Mouse (Mus musculus): ENCODE measurements around the gene Paip2b. TPM values are rescaled to one million over a fixed set of nuclear protein-coding genes. Genes with fewer than 3 reads are reported as not detected.

Paip2b gene
- 40.9 and 44.2 TPM in 2 replicates for polyA plus RNA-seq (2011; ENCODE audit: insufficient read depth, insufficient read length, low read depth, missing spikeins)

- peak within 1 kb of the TSS; percentile 75 for H3K9ac ChIP-seq (ENCODE audit: low read depth, poor library complexity, severe bottlenecking)
- no peaks in the 10 kb centered on the region for H3K4me1 ChIP-seq (ENCODE audit: control insufficient read depth, insufficient read depth, low read length)
- H3K36me3 ChIP-seq (ENCODE audit: control insufficient read depth, insufficient read depth, low read length, poor library complexity, severe bottlenecking), result peaks cover 3% of the 10 kb centered on the region
- no peak within 1 kb of the TSS for H3K27ac ChIP-seq (ENCODE audit: insufficient read depth, low read length)
- no peaks in the 10 kb centered on the region for H3K9me3 ChIP-seq (replicated peaks; ENCODE audit: control insufficient read depth, insufficient read depth, low read length, poor library complexity, severe bottlenecking)
- peak within 1 kb of the TSS; percentile 91 for H3K4me3 ChIP-seq (ENCODE audit: low read depth, low read length)
- H3K27me3 ChIP-seq (ENCODE audit: control insufficient read depth, insufficient read depth, low read length, poor library complexity, severe bottlenecking), result no peaks in the 10 kb centered on the region
- TF ChIP-seq POLR2A (IDR thresholded peaks at IDR 0.05; ENCODE audit: insufficient read depth, low read length) (peak; percentile 96), CTCF (IDR thresholded peaks at IDR 0.05; ENCODE audit: low read depth, low read length) (no peak)
These were observed at the start of gene Paip2b for GRCm38 (mm10) chr6:83831606-83832123. Gene Paip2b, minus strand, starts transcription at chr6:83831741.

- H3K27ac ChIP-seq (ENCODE audit: insufficient read depth, low read length), result no peak overlapping the region
These were observed 48.3 kb upstream of the Paip2b start for GRCm38 (mm10) chr6:83879815-83880214.

GRCm38 (mm10) chr6:83867598-83868585 lies 36.4 kb upstream of the Paip2b start:
- H3K27me3 ChIP-seq (ENCODE audit: control insufficient read depth, insufficient read depth, low read length, poor library complexity, severe bottlenecking), result no peaks in the 10 kb centered on the region
- no peak overlapping the region for H3K27ac ChIP-seq (ENCODE audit: insufficient read depth, low read length)
- no peaks in the 10 kb centered on the region for H3K4me1 ChIP-seq (ENCODE audit: control insufficient read depth, insufficient read depth, low read length)
- H3K9ac ChIP-seq (ENCODE audit: low read depth, poor library complexity, severe bottlenecking), result peak overlapping the region; percentile 76
- H3K9me3 ChIP-seq (replicated peaks; ENCODE audit: control insufficient read depth, insufficient read depth, low read length, poor library complexity, severe bottlenecking), result no peaks in the 10 kb centered on the region
- TF ChIP-seq CTCF (IDR thresholded peaks at IDR 0.05; ENCODE audit: low read depth, low read length) (no peak), POLR2A (IDR thresholded peaks at IDR 0.05; ENCODE audit: insufficient read depth, low read length) (no peak), EP300 (IDR thresholded peaks at IDR 0.05; ENCODE audit: insufficient read depth, low read depth, low read length) (no peak)
- H3K36me3 ChIP-seq (ENCODE audit: control insufficient read depth, insufficient read depth, low read length, poor library complexity, severe bottlenecking), result no peaks in the 10 kb centered on the region
- H3K4me3 ChIP-seq (ENCODE audit: low read depth, low read length), result peak overlapping the region; percentile 81

More at GRCm38 (mm10) chr6:83879815-83880214, 48.3 kb upstream of the Paip2b start:
- Histone ChIP-seq H3K9me3 (replicated peaks; ENCODE audit: control insufficient read depth, insufficient read depth, low read length, poor library complexity, severe bottlenecking) (peaks cover 3% of the 10 kb centered on the region; the same call in 1 of the 2 replicates), H3K4me3 (ENCODE audit: low read depth, low read length) (no peak overlapping the region), H3K4me1 (ENCODE audit: control insufficient read depth, insufficient read depth, low read length) (peaks cover 4% of the 10 kb centered on the region), H3K27me3 (ENCODE audit: control insufficient read depth, insufficient read depth, low read length, poor library complexity, severe bottlenecking) (no peaks in the 10 kb centered on the region), H3K9ac (ENCODE audit: low read depth, poor library complexity, severe bottlenecking) (peak overlapping the region; percentile 81), H3K36me3 (ENCODE audit: control insufficient read depth, insufficient read depth, low read length, poor library complexity, severe bottlenecking) (no peaks in the 10 kb centered on the region)
- TF ChIP-seq POLR2A (IDR thresholded peaks at IDR 0.05; ENCODE audit: insufficient read depth, low read length) (no peak), CTCF (IDR thresholded peaks at IDR 0.05; ENCODE audit: low read depth, low read length) (no peak), EP300 (IDR thresholded peaks at IDR 0.05; ENCODE audit: insufficient read depth, low read depth, low read length) (no peak)

- no peaks in the 10 kb centered on the region for H3K9me3 ChIP-seq (replicated peaks; ENCODE audit: control insufficient read depth, insufficient read depth, low read length, poor library complexity, severe bottlenecking)
- H3K4me1 ChIP-seq (ENCODE audit: control insufficient read depth, insufficient read depth, low read length), result no peaks in the 10 kb centered on the region
- H3K4me3 ChIP-seq (ENCODE audit: low read depth, low read length), result peak within 1 kb of the TSS; percentile 81
- H3K27ac ChIP-seq (ENCODE audit: insufficient read depth, low read length), result no peak within 1 kb of the TSS
- H3K9ac ChIP-seq (ENCODE audit: low read depth, poor library complexity, severe bottlenecking), result peak within 1 kb of the TSS; percentile 76
- TF ChIP-seq CTCF (IDR thresholded peaks at IDR 0.05; ENCODE audit: low read depth, low read length) (no peak), EP300 (IDR thresholded peaks at IDR 0.05; ENCODE audit: insufficient read depth, low read depth, low read length) (no peak), POLR2A (IDR thresholded peaks at IDR 0.05; ENCODE audit: insufficient read depth, low read length) (no peak)
- no peaks in the 10 kb centered on the region for H3K36me3 ChIP-seq (ENCODE audit: control insufficient read depth, insufficient read depth, low read length, poor library complexity, severe bottlenecking)
- H3K27me3 ChIP-seq (ENCODE audit: control insufficient read depth, insufficient read depth, low read length, poor library complexity, severe bottlenecking), result no peaks in the 10 kb centered on the region
These were observed 35.5 kb upstream of the Paip2b start, which contains the start of gene Zfp638 for GRCm38 (mm10) chr6:83866954-83867597. Gene Zfp638, plus strand, starts transcription at chr6:83867109.

- Histone ChIP-seq H3K9ac (ENCODE audit: low read depth, poor library complexity, severe bottlenecking) (no peak overlapping the region), H3K27me3 (ENCODE audit: control insufficient read depth, insufficient read depth, low read length, poor library complexity, severe bottlenecking) (no peaks in the 10 kb centered on the region), H3K27ac (ENCODE audit: insufficient read depth, low read length) (no peak overlapping the region), H3K36me3 (ENCODE audit: control insufficient read depth, insufficient read depth, low read length, poor library complexity, severe bottlenecking) (no peaks in the 10 kb centered on the region), H3K4me1 (ENCODE audit: control insufficient read depth, insufficient read depth, low read length) (no peaks in the 10 kb centered on the region), H3K9me3 (replicated peaks; ENCODE audit: control insufficient read depth, insufficient read depth, low read length, poor library complexity, severe bottlenecking) (no peaks in the 10 kb centered on the region), H3K4me3 (ENCODE audit: low read depth, low read length) (no peak overlapping the region)
- TF ChIP-seq CTCF (IDR thresholded peaks at IDR 0.05; ENCODE audit: low read depth, low read length) (no peak), POLR2A (IDR thresholded peaks at IDR 0.05; ENCODE audit: insufficient read depth, low read length) (no peak), EP300 (IDR thresholded peaks at IDR 0.05; ENCODE audit: insufficient read depth, low read depth, low read length) (no peak)
These were observed 34.9 kb upstream of the Paip2b start for GRCm38 (mm10) chr6:83866423-83866822.
